Mouse (Mus musculus) neutrophil, adult 59 days (primary cell): Measurements from ENCODE around the gene Pan2. TPM values are rescaled to one million over a fixed set of nuclear protein-coding genes. Genes with fewer than 3 reads are reported as not detected.

Experiments
- total RNA-seq, 2 experiments: library from RNA; stranded (reverse); gene quantifications; 1 replicate in 1 of 2; 2 replicates in 1 of 2; pipeline ENCODE4 v1.2.4; 2023

Gene Pan2
- total RNA-seq, result 10 to 100 TPM; 27.4 to 30.6 TPM

DNA sequence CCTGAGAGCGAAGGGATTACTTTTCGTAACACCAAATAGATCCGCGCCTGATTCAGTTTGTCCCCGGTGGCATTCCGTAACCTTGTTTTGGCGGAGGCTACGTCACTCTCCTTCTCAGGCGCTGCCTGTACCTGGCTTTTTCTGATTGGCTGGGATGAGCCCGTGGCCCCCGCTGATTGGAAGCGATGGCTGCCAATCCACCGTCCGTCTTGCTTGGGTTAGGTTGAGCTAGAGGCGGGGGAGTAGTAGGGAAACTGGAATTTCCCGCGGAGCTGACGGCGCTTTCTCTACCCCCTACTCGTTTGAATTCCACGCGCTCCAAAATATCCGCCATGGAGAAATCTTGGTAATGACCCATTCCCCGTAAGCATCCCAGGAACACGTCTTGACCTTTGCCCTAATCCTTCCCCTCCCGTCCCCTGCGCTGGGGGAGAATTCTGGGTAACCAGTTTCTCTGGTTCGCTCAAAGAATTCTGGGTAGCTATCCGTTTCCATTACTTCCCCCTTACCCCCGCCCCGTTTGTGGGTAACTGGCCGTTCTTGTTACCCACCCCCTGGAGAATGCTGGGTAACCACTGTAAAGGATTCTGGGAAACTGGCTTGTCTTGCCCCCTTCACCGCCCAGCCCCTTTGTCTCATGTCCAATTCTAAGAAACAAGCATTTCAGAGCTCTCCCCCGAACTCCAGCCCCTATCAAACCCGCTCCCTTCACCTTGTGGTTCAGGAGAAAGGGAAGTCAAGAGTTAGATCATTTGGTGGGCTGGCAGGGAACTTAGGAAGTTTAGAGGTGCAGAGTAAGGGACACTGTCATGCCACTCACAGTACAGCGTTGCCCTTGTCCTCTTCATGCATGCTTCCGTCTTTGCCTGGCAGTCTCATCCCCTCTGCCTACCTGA lies at the start of gene Pan2:
Pan2 (plus strand) TSS at position 210 of the 896 bp plus-strand sequence.

GRCm38 (mm10) chr10:128253677-128254255 lies 49.4 kb upstream of the Pan2 start, which contains the start of gene Apon:
TSS of gene Apon (plus strand) at chr10:128254096.

GRCm38 (mm10) chr10:128268371-128268770 lies 34.8 kb upstream of the Pan2 start, which contains the start of gene Apof:
TSS of gene Apof (plus strand) at chr10:128268671.

GRCm38 (mm10) chr10:128270287-128270841 lies 32.8 kb upstream of the Pan2 start, which contains the start of gene Stat2:
TSS of gene Stat2 (plus strand) at chr10:128270559.

GRCm38 (mm10) chr10:128298702-128299171 lies 4.4 kb upstream of the Pan2 start, which contains the start of gene Il23a:
TSS of gene Il23a (minus strand) at chr10:128298752.

DNA sequence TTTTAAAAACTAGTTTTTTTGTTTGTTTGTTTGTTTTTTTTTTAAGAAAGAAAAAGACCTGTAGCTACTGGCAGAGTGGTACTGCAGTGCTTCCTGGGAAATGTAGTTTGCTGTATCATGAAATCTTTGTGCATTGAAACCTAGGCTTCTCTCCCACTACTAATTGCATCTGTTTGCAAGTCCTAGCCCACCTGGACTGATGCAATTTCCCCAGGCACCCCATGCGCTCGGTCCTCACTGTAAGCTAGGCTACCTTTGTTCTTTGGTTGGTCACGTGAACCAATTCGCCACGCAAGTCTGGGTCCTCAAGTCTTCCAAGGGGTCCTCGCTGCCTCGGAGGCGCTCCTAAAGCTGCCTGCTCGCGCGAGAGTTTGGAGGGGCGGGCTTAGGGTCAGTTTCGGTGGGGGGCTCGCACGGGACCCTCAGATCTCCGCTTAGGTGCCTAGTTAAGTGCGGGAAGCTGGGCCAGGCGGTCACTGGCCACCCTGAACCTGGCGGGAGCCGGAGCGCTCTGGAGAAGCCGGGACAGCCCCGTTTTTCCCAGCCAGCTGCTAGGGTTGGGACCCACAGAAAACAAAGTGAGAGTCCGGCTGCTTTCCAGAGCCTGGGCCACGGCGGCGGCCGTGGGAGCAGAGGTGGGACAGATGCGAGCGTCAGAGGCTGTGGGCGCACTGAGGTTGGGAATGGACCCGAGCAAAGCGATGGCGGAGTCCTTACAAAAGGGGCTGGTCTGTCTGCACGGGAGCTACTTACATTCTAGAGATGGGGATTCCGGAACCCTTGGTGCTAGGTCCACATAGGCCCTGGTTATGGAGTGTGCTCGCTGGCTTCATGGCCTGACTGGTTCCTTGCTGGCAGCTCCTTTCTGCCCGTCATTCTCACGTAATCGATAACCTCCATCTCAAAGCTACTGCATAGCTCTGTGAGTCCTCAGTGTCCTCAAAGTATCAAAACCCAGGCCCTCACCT lies 19.3 kb downstream of the Pan2 start, which contains the start of gene Cnpy2:
Cnpy2 (plus strand) TSS at position 319 of the 968 bp plus-strand sequence.

GRCm38 (mm10) chr10:128337306-128338181 lies 34.4 kb downstream of the Pan2 start, which contains the start of gene Cs:
TSS of gene Cs (plus strand) at chr10:128337734.

GRCm38 (mm10) chr10:128368402-128369217 lies 65.5 kb downstream of the Pan2 start, which contains the start of gene Coq10a:
TSS of gene Coq10a (minus strand) at chr10:128368997.

Other genes starting within 250 kb of the Pan2 start
- 10 to 100 TPM; 58.1 to 76.4 TPM for gene Ptges3, start 244.4 kb upstream of the Pan2 start, total RNA-seq
- gene Atp5b, start 220.1 kb upstream of the Pan2 start, total RNA-seq, result 100 to 1,000 TPM; 522 to 523 TPM
- 10 to 100 TPM; 91.5 to 96.1 TPM for gene Baz2a, start 211.8 kb upstream of the Pan2 start, total RNA-seq
- gene Rbms2, start 123.0 kb upstream of the Pan2 start, total RNA-seq, result 10 to 100 TPM in 1 of 2 experiments, 1 to 10 TPM in 1; 9.3 to 10.6 TPM
- gene Gls2, start 108.9 kb upstream of the Pan2 start, total RNA-seq, result under 1 TPM in 1 of 2 experiments, not detected in 1; 0.36 TPM
- 1 to 10 TPM; 4.0 to 5.7 TPM for gene Spryd4, start 91.5 kb upstream of the Pan2 start, total RNA-seq
- not detected for gene Mip, start 77.5 kb upstream of the Pan2 start, total RNA-seq
- gene Timeless, start 71.3 kb upstream of the Pan2 start, total RNA-seq, result 10 to 100 TPM; 23.8 to 29.8 TPM
- under 1 TPM; 0.42 to 0.64 TPM for gene Apon, start 49.2 kb upstream of the Pan2 start, total RNA-seq
- not detected for gene Apof, start 34.7 kb upstream of the Pan2 start, total RNA-seq
- gene Stat2, start 32.8 kb upstream of the Pan2 start, total RNA-seq, result 10 to 100 TPM; 33.8 to 44.4 TPM
- gene Il23a, start 4.6 kb upstream of the Pan2 start, total RNA-seq, result not detected
- gene Cnpy2, start 19.1 kb downstream of the Pan2 start, total RNA-seq, result 10 to 100 TPM; 26.9 to 36.3 TPM
- gene Cs, start 34.4 kb downstream of the Pan2 start, total RNA-seq, result 100 to 1,000 TPM in 1 of 2 experiments, 10 to 100 TPM in 1; 93.2 to 107 TPM
- gene Coq10a, start 65.7 kb downstream of the Pan2 start, total RNA-seq, result 10 to 100 TPM; 15.4 to 17.8 TPM
- gene Ankrd52, start 73.8 kb downstream of the Pan2 start, total RNA-seq, result 10 to 100 TPM; 35.0 to 42.4 TPM
- not detected for gene Slc39a5, start 97.9 kb downstream of the Pan2 start, total RNA-seq
- 10 to 100 TPM; 31.6 to 43.5 TPM for gene Nabp2, start 108.2 kb downstream of the Pan2 start, total RNA-seq
- gene Rnf41, start 108.3 kb downstream of the Pan2 start, total RNA-seq, result 10 to 100 TPM; 37.6 to 38.5 TPM
- 10 to 100 TPM; 95.0 to 97.7 TPM for gene Smarcc2, start 155.9 kb downstream of the Pan2 start, total RNA-seq
- 1,000 to 10,000 TPM; 1,139 to 1,227 TPM for gene Myl6, start 190.8 kb downstream of the Pan2 start, total RNA-seq
- gene Myl6b, start 195.3 kb downstream of the Pan2 start, total RNA-seq, result 1 to 10 TPM in 1 of 2 experiments, under 1 TPM in 1; 0.98 to 1.8 TPM
- 100 to 1,000 TPM; 126 to 159 TPM for gene Esyt1, start 222.5 kb downstream of the Pan2 start, total RNA-seq
- gene Zc3h10, start 244.4 kb downstream of the Pan2 start, total RNA-seq, result 10 to 100 TPM; 25.6 to 28.0 TPM
- 1,000 to 10,000 TPM; 1,597 to 1,656 TPM for gene Rpl41, start 246.0 kb downstream of the Pan2 start, total RNA-seq